Mouse (Mus musculus) E14TG2a.4 (cell line): Measurements from ENCODE around the gene Samd7.

ENCODE experiments used
- CTCF ChIP-seq: conservative IDR thresholded peaks from 2 replicates; pipeline ENCODE4 v1.5.1; 2014; ENCODE audit warnings: low read length
- POU5F1 ChIP-seq: IDR thresholded peaks from 2 replicates; pipeline ENCODE4 v1.6.1; 2014; ENCODE audit warnings: low read length, borderline replicate concordance

DNA sequence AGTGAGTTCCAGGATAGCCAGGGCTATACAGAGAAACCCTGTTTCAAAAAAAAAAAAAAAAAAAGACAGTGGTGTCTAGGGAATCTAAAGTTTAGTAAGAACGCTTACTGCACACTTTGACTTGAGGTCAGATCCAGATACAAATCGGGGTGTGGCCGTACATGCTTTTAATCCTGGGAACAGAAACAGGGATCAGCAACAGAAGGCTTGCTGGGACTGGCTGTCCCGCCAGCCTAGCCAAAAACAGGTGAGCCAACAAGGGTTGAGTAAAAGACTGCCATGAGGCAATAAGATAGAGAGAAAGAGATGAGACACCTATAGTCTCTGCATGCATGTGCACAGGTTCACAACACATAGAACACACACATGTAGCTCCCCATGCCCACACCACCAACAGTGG, 8.6 kb downstream of the Samd7 start:
- TF ChIP-seq CTCF (no peak), POU5F1 (no peak)
